Mouse (Mus musculus): ENCODE data around the gene Pld6.

Pld6 gene

GRCm38 (mm10) chr11:59787199-59787781 is at the start of gene Pld6:
Pld6 (minus strand) TSS chr11:59787645.
- CTCF ChIA-PET, result interaction anchor here (0.6 kb wide), 1 partner anchor 28 kb away, joined by 9 read pairs; no protein-coding TSS in a partner anchor

GRCm38 (mm10) chr11:59821625-59822024 is 34.2 kb upstream of the Pld6 start:
- CTCF ChIA-PET, result no interaction called here

- CTCF ChIA-PET, result no interaction called here
These were observed 30.5 kb upstream of the Pld6 start for GRCm38 (mm10) chr11:59817916-59818315.

GRCm38 (mm10) chr11:59815482-59816065 is 28.1 kb upstream of the Pld6 start:
- CTCF ChIA-PET, result interaction anchor here (0.6 kb wide), 1 partner anchor 28 kb away, joined by 9 read pairs; the partner anchor contains the start of gene Pld6

GRCm38 (mm10) chr11:59814936-59815335 is 27.5 kb upstream of the Pld6 start:
- CTCF ChIA-PET, result interaction anchor here (0.6 kb wide), 1 partner anchor 27 kb away, joined by 9 read pairs; the partner anchor contains the start of gene Pld6

- CTCF ChIA-PET, result no interaction called here
These were observed 26.9 kb upstream of the Pld6 start for GRCm38 (mm10) chr11:59814311-59814710.

GRCm38 (mm10) chr11:59813276-59813675 is 25.8 kb upstream of the Pld6 start:
- CTCF ChIA-PET, result no interaction called here

GRCm38 (mm10) chr11:59811211-59811610 is 23.8 kb upstream of the Pld6 start:
- CTCF ChIA-PET, result no interaction called here

- CTCF ChIA-PET, result no interaction called here
These were observed 23.2 kb upstream of the Pld6 start for GRCm38 (mm10) chr11:59810480-59811158.

GRCm38 (mm10) chr11:59809670-59810474 is 22.4 kb upstream of the Pld6 start, which contains the start of gene Flcn:
Flcn (minus strand) TSS chr11:59810016.
- CTCF ChIA-PET, result no interaction called here

- CTCF ChIA-PET, result no interaction called here
These were observed 21.7 kb upstream of the Pld6 start for GRCm38 (mm10) chr11:59809071-59809669.

- CTCF ChIA-PET, result no interaction called here
These were observed 20.9 kb upstream of the Pld6 start for GRCm38 (mm10) chr11:59808170-59808960.

- CTCF ChIA-PET, result no interaction called here
These were observed 18.2 kb upstream of the Pld6 start for GRCm38 (mm10) chr11:59805656-59806055.

GRCm38 (mm10) chr11:59805256-59805655 is 17.8 kb upstream of the Pld6 start:
- CTCF ChIA-PET, result no interaction called here

GRCm38 (mm10) chr11:59804409-59805110 is 17.1 kb upstream of the Pld6 start:
- CTCF ChIA-PET, result no interaction called here

- CTCF ChIA-PET, result no interaction called here
These were observed 16.1 kb upstream of the Pld6 start for GRCm38 (mm10) chr11:59803516-59803915.

- CTCF ChIA-PET, result interaction anchor here (0.6 kb wide), 1 partner anchor 33 kb away, joined by 3 read pairs; no protein-coding TSS in a partner anchor
These were observed 14.4 kb upstream of the Pld6 start for GRCm38 (mm10) chr11:59801881-59802280.

- CTCF ChIA-PET, result no interaction called here
These were observed 13.0 kb upstream of the Pld6 start for GRCm38 (mm10) chr11:59800412-59800811.

GRCm38 (mm10) chr11:59793390-59793789 is 5.9 kb upstream of the Pld6 start:
- CTCF ChIA-PET, result no interaction called here

- CTCF ChIA-PET, result interaction anchor here (0.5 kb wide), 1 partner anchor 1160 kb away, joined by 3 read pairs; no protein-coding TSS in a partner anchor
These were observed 1.9 kb upstream of the Pld6 start for GRCm38 (mm10) chr11:59789311-59789710.

Data from spleen, embryonic (tissue).